Mouse (Mus musculus) hindbrain, embryonic 15.5 days (tissue): ENCODE results near the gene Prkaca. TPM values are rescaled to one million over a fixed set of nuclear protein-coding genes. Genes with fewer than 3 reads are reported as not detected.
A peak's percentile ranks its signal among the peaks of the same experiment; 100 is the strongest.

ENCODE experiments used
- ATAC-seq: fragments of 200-750 bp; cut with Nextera tagmentation; 2 replicates; pipeline ENCODE4 v1.8.0; 2017; ENCODE audit warnings: low read depth, moderate number of reproducible peaks, moderate TSS enrichment; ENCODE audit not compliant: low FRiP score
- H3K27ac ChIP-seq: fragments of 300-500 bp; sonication (generic); replicated peaks from 2 replicates; pipeline ENCODE4 v1.5.1; 2015; ENCODE audit warnings: mild to moderate bottlenecking, inconsistent platforms
- H3K27me3 ChIP-seq: fragments of 300-500 bp; sonication (generic); 2 replicates; pipeline ENCODE4 v1.6.1; 2015; ENCODE audit warnings: control low read depth, inconsistent platforms
- H3K36me3 ChIP-seq: fragments of 300-500 bp; sonication (generic); 2 replicates; pipeline ENCODE4 v1.6.1; 2015; ENCODE audit warnings: control low read depth, inconsistent platforms
- H3K4me1 ChIP-seq: fragments of 300-500 bp; sonication (generic); replicated peaks from 2 replicates; pipeline ENCODE4 v1.6.1; 2015; ENCODE audit warnings: control low read depth, inconsistent platforms
- H3K4me2 ChIP-seq: fragments of 300-500 bp; sonication (generic); 2 replicates; pipeline ENCODE4 v1.6.1; 2015; ENCODE audit warnings: moderate library complexity, mild to moderate bottlenecking, inconsistent platforms
- H3K4me3 ChIP-seq: fragments of 300-500 bp; sonication (generic); 2 replicates; pipeline ENCODE4 v1.5.1; 2015; ENCODE audit warnings: mild to moderate bottlenecking, inconsistent platforms
- H3K9ac ChIP-seq: fragments of 300-500 bp; sonication (generic); 2 replicates; pipeline ENCODE4 v1.6.1; 2015; ENCODE audit warnings: inconsistent platforms
- H3K9me3 ChIP-seq: fragments of 300-500 bp; sonication (generic); 2 replicates; pipeline ENCODE4 v1.6.1; 2016; ENCODE audit warnings: control low read depth, inconsistent platforms
- WGBS: fragments of 180-500 bp; shearing (Covaris S2); methylation state at CpG from one replicate; pipeline ENCODE4 v1.1.7; 2015; 5-methylcytosine and 5-hydroxymethylcytosine counted together
- polyA plus RNA-seq: library from polyadenylated mRNA; unstranded; fragments of >200 nt; fragmentation: Nextera tagmentation; extraction: Ambion mirVana; gene quantifications from 2 replicates; pipeline ENCODE4 v1.2.1, GENCODE M21; 2015

Prkaca gene
- polyA plus RNA-seq, 1 experiment from 2014 or later, result 250 TPM

GRCm38 (mm10) chr8:83955106-83955957 lies 17.5 kb upstream of the Prkaca start, which contains the start of the genes Gm10644 and Asf1b:
Gene Gm10644 (minus strand): TSS chr8:83955205.
Gene Asf1b (plus strand): TSS chr8:83955507.
- Histone ChIP-seq H3K9me3 (no peaks in the 10 kb centered on the region), H3K27ac (peak within 1 kb of the TSS; percentile 76), H3K4me2 (peak within 1 kb of the TSS; percentile 91), H3K36me3 (no peaks in the 10 kb centered on the region), H3K4me3 (peak within 1 kb of the TSS; percentile 53), H3K27me3 (no peaks in the 10 kb centered on the region), H3K4me1 (peaks cover 12% of the 10 kb centered on the region), H3K9ac (peak within 1 kb of the TSS; percentile 46)
- ATAC-seq, result peak; percentile 99
- WGBS, result under 1% methylated on average over 75 of the region's 75 CpGs

DNA sequence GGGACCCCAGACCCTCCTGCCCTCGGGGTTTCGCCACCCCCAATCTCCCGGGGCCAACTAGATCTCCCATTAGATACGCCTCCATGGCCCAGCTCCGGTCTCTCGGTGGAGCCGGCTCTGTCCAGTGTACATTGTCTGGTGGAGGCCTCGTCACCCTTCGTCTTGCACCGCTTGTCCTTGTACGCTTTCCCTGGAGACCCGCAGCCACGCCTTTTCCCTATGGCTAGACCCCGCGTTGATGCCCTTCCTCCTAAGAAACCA lies 16.9 kb upstream of the Prkaca start:
- Histone ChIP-seq H3K36me3 (no peaks in the 10 kb centered on the region), H3K4me2 (peak overlapping the region; percentile 91), H3K4me3 (peak overlapping the region; percentile 53), H3K9ac (peak overlapping the region; percentile 9; the same call in 1 of the 2 replicates), H3K9me3 (no peaks in the 10 kb centered on the region), H3K27ac (no peak overlapping the region), H3K27me3 (no peaks in the 10 kb centered on the region), H3K4me1 (peaks cover 12% of the 10 kb centered on the region)
- ATAC-seq, result 0 out of 2 replicates have a peak, but pooled peaks have one; percentile 0
- under 1% methylated on average over 15 of the region's 15 CpGs for WGBS

DNA sequence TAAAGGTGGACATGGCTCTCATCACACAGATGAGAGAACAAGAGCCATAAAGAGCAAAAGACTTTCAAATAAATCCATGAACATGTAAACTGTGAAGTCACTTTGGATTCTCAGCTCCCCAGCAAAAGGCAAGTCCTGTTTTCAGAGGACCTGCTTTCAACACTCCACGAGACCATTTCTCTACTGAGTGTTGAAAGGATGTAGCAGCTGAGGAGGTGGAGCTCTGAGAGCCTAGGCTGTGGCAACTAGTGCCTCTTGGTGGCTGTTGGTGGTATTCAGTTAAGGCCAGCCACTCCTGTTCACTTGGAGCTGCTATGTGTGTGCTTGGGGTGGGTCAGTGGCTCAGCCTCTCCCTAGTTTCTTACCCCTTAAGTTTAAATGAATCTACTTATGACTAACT lies 16.0 kb upstream of the Prkaca start:
- WGBS, result 27% methylated on average over 1 of the region's 1 CpGs
- Histone ChIP-seq H3K27me3 (no peaks in the 10 kb centered on the region), H3K36me3 (no peaks in the 10 kb centered on the region), H3K4me1 (peaks cover 12% of the 10 kb centered on the region), H3K4me3 (no peak overlapping the region), H3K27ac (no peak overlapping the region), H3K9ac (no peak overlapping the region), H3K4me2 (peak overlapping the region; percentile 91), H3K9me3 (no peaks in the 10 kb centered on the region)
- ATAC-seq, result no peak

GRCm38 (mm10) chr8:83964015-83964765 lies 8.6 kb upstream of the Prkaca start:
- no peaks in the 10 kb centered on the region for H3K27me3 ChIP-seq
- WGBS, result 93% methylated on average over 5 of the region's 5 CpGs
- no peak overlapping the region for H3K27ac ChIP-seq
- H3K9me3 ChIP-seq, result no peaks in the 10 kb centered on the region
- no peak overlapping the region for H3K4me3 ChIP-seq
- H3K4me2 ChIP-seq, result no peak overlapping the region
- no peak for ATAC-seq
- no peak overlapping the region for H3K9ac ChIP-seq
- no peaks in the 10 kb centered on the region for H3K36me3 ChIP-seq
- H3K4me1 ChIP-seq, result no peaks in the 10 kb centered on the region

DNA sequence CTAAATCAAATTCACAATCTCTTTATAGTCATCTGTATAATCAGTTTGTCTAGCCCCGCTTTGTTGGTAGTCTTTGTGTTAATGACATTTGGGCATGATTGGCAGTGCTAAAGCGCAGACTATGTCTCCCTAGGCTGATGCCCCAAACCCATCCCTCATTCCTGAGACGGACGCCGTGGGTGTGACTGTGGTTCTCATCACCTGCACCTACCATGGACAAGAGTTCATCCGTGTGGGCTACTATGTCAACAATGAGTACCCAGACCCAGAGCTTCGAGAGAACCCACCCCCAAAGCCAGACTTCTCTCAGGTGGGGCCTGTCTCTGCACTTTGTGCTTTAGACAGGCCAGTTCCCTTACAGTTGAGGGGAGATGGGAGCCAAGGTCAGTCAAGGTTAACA lies 5.1 kb upstream of the Prkaca start:
- Histone ChIP-seq H3K36me3 (no peaks in the 10 kb centered on the region), H3K9me3 (no peaks in the 10 kb centered on the region), H3K27ac (no peak overlapping the region), H3K4me2 (no peak overlapping the region), H3K4me1 (peaks cover 8% of the 10 kb centered on the region), H3K9ac (no peak overlapping the region), H3K4me3 (no peak overlapping the region), H3K27me3 (no peaks in the 10 kb centered on the region)
- 93% methylated on average over 7 of the region's 7 CpGs for WGBS
- ATAC-seq, result no peak

GRCm38 (mm10) chr8:83971121-83971520 lies 1.7 kb upstream of the Prkaca start:
- no peaks in the 10 kb centered on the region for H3K27me3 ChIP-seq
- H3K4me3 ChIP-seq, result no peak overlapping the region
- no peak for ATAC-seq
- no peaks in the 10 kb centered on the region for H3K9me3 ChIP-seq
- no peak overlapping the region for H3K27ac ChIP-seq
- no peaks in the 10 kb centered on the region for H3K36me3 ChIP-seq
- 90% methylated on average over 4 of the region's 4 CpGs for WGBS
- no peak overlapping the region for H3K9ac ChIP-seq
- peaks cover 29% of the 10 kb centered on the region for H3K4me1 ChIP-seq
- 0 out of 2 replicates have a peak overlapping the region, but pooled peaks have one; percentile 66 for H3K4me2 ChIP-seq

GRCm38 (mm10) chr8:83971661-83972060 lies 1.1 kb upstream of the Prkaca start:
- Histone ChIP-seq H3K4me3 (peak overlapping the region; percentile 98), H3K9me3 (no peaks in the 10 kb centered on the region), H3K27ac (peak overlapping the region; percentile 83; the same call in 1 of the 2 replicates), H3K4me2 (peak overlapping the region; percentile 66), H3K9ac (peak overlapping the region; percentile 69), H3K27me3 (no peaks in the 10 kb centered on the region), H3K4me1 (peaks cover 33% of the 10 kb centered on the region), H3K36me3 (no peaks in the 10 kb centered on the region)
- 73% methylated on average over 6 of the region's 6 CpGs for WGBS
- no peak for ATAC-seq

DNA sequence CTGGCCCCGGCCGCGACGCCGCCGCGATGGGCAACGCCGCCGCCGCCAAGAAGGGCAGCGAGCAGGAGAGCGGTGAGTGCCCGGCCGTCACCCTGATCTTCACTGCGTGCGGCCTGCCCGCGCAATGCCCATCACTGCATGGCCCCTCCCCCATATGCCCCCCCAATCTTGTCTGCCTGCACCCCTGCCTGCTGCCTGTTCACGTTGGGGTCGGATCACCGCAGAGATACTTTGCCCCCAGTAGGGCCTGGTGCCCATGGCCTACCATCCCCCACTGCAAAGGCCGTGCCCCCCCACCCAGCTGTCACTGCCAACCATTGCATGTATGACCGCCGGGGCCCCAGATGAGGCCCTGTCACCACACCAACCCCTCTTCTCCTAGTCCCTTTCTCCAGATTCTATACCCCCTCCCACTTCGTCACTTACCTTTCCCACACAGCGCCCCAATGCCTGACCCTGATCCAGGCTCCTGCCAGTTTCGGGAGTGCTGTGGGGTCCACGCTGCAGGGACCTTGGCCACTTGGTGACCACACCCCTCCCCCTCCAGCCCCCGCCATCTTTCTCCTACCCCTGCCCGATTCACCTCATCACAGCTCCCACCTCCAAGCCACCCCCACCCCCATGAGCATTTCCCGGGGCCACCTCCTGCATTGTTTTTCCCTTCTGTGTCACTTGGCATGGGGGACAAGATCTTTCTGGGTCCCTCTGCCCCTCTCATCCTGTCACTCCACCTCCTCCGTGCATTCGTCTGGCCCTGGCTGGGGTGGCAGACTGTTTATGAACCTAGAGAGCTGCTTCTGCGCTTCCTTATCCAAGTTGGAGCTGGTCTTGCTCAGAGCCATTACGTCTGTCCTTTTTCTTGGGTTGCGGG lies 603 bp downstream of the Prkaca start:
- ATAC-seq, result no peak; the same call in none of the 2 replicates
- Histone ChIP-seq H3K27ac (peak overlapping the region; percentile 89), H3K9ac (peak overlapping the region; percentile 98), H3K9me3 (no peaks in the 10 kb centered on the region), H3K4me1 (peaks cover 50% of the 10 kb centered on the region), H3K27me3 (no peaks in the 10 kb centered on the region), H3K4me3 (peak overlapping the region; percentile 98), H3K4me2 (peak overlapping the region; percentile 94), H3K36me3 (no peaks in the 10 kb centered on the region)
- WGBS, result 2% methylated on average over 34 of the region's 37 CpGs

DNA sequence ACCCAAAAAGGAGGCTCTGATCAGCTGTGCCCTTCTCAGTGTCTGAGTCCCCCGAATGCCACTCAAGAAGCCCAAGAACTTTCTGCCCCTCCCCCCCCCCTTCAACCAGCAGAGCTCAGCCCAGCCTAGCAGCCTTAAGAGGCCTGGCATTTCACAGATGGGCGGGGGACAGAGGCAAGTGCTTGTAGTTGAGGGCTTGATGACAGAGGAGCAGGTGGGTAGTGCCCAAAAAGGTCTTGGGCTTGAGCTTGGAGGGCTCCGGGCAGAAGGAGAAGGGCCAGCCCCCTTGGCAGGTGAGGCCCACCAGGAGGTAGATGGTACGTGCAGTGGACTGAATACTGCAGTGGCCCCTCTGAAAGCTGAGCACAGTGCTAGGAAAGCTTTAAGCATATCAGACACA lies 1.7 kb downstream of the Prkaca start:
- Histone ChIP-seq H3K27ac (no peak overlapping the region), H3K9ac (no peak overlapping the region), H3K4me3 (peak overlapping the region; percentile 98; the same call in 1 of the 2 replicates), H3K9me3 (no peaks in the 10 kb centered on the region), H3K4me2 (peak overlapping the region; percentile 94), H3K36me3 (no peaks in the 10 kb centered on the region), H3K4me1 (peaks cover 52% of the 10 kb centered on the region), H3K27me3 (no peaks in the 10 kb centered on the region)
- WGBS, result 81% methylated on average over 4 of the region's 4 CpGs
- ATAC-seq, result no peak

GRCm38 (mm10) chr8:83976101-83976630 lies 3.4 kb downstream of the Prkaca start:
- Histone ChIP-seq H3K9ac (no peak overlapping the region), H3K27ac (no peak overlapping the region), H3K4me1 (peaks cover 52% of the 10 kb centered on the region), H3K27me3 (no peaks in the 10 kb centered on the region), H3K4me2 (no peak overlapping the region), H3K9me3 (no peaks in the 10 kb centered on the region), H3K4me3 (no peak overlapping the region), H3K36me3 (peaks cover 10% of the 10 kb centered on the region)
- ATAC-seq, result no peak
- WGBS, result 88% methylated on average over 4 of the region's 4 CpGs

DNA sequence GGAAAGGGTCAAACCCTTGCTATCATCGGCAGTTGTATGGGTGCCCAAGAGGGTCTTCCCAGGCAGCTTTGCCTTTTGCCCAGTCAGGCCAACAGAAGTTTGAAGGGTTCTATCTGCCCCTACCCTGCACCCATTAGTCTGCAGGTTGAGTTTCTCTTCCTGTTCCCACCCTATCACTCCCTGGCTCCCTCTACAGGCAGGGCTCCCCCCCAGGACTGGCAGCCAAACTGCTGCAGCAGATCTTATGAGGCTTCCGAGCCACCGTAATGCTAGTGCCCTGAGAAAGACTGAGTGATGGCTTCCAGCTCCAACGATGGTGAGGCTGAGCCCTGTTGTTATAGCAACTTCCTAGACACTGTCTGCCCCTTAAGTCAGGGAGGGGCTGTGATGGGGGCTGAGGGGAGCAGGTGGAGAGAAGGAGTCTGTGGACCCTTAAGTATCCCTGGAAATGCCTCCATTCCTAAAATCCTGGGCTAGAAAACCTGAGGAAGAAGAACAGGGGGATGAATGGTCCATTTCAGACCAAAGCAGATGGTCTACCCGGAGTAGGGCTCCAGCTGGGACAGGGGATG lies 4.1 kb downstream of the Prkaca start:
- H3K36me3 ChIP-seq, result peaks cover 17% of the 10 kb centered on the region
- H3K9me3 ChIP-seq, result no peaks in the 10 kb centered on the region
- H3K4me1 ChIP-seq, result peaks cover 46% of the 10 kb centered on the region
- H3K27ac ChIP-seq, result no peak overlapping the region
- ATAC-seq, result no peak
- H3K4me3 ChIP-seq, result no peak overlapping the region
- H3K4me2 ChIP-seq, result no peak overlapping the region
- no peaks in the 10 kb centered on the region for H3K27me3 ChIP-seq
- WGBS, result 78% methylated on average over 5 of the region's 5 CpGs
- no peak overlapping the region for H3K9ac ChIP-seq
